Mouse (Mus musculus) thymus, postnatal 0 days (tissue): ENCODE data around the gene Hectd4. TPM values are rescaled to one million over a fixed set of nuclear protein-coding genes. Genes with fewer than 3 reads are reported as not detected.
A peak's percentile ranks its signal among the peaks of the same experiment; 100 is the strongest.

Experiments
- DNase-seq: peaks from one replicate; pipeline ENCODE4 v3.0.0-alpha.2; 2015; ENCODE audit warnings: low spot score
- polyA plus RNA-seq: library from polyadenylated mRNA; unstranded; fragments of >200 nt; fragmentation: Nextera tagmentation; extraction: Ambion mirVana; gene quantifications from 2 replicates; pipeline ENCODE4 v1.2.1, GENCODE M21; 2015

Gene Hectd4
- polyA plus RNA-seq, 1 experiment from 2014 or later: 4.9 TPM

- no peak for DNase-seq
Measured at GRCm38 (mm10) chr5:121232789-121233188, 12.8 kb downstream of the Hectd4 start.

GRCm38 (mm10) chr5:121233726-121234125 lies 13.7 kb downstream of the Hectd4 start:
- no peak for DNase-seq

- DNase-seq: no peak
Measured at GRCm38 (mm10) chr5:121236171-121236570, 16.2 kb downstream of the Hectd4 start.

- DNase-seq: no peak
Measured at GRCm38 (mm10) chr5:121238208-121238607, 18.2 kb downstream of the Hectd4 start.

DNA sequence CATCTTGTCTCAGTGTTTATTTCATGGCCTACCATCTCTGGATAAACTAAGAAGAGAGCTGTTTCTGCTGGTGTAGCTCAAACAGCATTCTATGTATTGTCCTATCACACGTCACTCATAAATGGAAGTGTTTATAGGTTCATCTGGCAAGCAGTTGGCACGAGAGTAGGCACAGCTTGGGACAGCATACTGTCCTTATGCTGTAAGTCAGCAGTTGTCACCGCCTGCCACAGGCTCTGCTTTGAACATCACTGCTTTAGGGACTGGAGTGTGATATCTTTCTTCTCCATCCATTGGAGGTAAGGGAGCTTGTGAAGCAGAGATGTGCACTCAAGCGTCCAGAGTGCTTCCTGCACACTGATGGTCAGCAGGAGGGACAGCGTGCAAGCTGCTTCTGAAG lies 19.8 kb downstream of the Hectd4 start:
- no peak for DNase-seq

DNA sequence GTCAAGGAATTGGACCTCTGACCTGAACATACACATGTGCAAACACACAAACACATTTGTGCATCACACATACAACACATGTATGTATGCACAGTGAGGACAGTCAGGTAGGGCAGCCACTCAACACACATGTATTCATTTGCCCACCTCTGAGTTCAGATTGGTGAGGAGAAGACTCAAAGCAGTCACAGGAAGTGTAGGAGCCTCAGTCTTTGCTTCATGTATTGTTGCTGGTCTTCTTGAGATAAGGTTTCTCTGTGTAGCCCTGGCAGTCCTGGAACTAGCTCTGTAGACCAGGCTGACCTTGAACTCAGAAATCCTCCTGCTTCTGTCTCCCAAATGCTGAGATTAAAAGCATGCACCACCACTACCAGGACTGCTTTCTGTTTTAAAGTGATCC lies 21.2 kb downstream of the Hectd4 start:
- no peak for DNase-seq

- no peak for DNase-seq
Measured at GRCm38 (mm10) chr5:121242261-121242660, 22.2 kb downstream of the Hectd4 start.

- DNase-seq: no peak
Measured at GRCm38 (mm10) chr5:121242701-121243100, 22.7 kb downstream of the Hectd4 start.

DNA sequence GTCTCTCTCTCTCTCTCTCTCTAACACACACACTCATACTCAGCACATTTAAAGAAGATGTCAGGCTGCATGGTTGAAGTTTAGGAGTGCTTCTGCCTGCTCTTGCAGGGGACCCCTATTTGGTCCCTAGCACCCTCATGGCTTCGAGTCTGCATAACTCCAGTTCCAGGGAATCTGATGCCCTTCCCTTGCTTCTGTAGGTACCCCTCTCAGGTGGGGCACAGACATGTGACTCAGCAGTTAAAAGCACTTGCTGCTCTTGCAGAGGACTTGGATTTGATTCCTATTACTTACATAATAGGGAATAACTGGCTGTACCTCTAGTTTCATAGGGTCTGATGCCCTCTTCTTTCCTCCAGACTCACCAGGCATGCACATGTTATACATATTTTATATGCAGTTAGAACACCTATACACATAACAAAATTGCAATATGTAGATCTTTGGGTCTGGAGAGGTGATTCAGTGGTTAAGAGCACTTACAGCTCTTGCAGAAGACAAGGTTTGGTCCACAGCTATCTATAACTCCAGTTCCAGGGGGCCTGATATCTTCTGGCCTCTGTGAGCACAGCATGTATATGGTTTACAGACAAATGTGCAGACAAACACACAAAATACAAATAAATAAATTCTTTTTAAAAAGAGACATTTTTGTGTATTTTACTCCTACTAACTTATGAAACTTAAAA lies 23.8 kb downstream of the Hectd4 start:
- no peak for DNase-seq

DNA sequence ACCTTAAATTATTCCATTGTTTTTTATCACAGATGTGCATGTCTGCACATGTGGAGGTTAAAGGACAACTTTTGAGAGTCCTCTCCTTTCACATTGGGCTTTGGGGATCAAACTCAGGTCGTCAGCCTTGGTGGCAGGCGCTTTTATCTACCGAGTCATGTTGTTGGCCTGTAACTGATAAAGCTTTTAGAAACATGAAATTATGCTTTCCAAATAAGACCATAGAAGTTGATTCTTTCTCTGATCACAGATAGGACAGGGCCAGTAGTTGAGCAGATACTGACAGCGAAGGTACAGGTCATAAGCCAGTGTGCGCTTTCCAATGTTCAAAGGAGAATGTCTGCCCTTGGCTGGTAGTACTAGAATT lies 24.3 kb downstream of the Hectd4 start:
- no peak for DNase-seq

- DNase-seq: no peak
Measured at GRCm38 (mm10) chr5:121245201-121245600, 25.2 kb downstream of the Hectd4 start.

DNA sequence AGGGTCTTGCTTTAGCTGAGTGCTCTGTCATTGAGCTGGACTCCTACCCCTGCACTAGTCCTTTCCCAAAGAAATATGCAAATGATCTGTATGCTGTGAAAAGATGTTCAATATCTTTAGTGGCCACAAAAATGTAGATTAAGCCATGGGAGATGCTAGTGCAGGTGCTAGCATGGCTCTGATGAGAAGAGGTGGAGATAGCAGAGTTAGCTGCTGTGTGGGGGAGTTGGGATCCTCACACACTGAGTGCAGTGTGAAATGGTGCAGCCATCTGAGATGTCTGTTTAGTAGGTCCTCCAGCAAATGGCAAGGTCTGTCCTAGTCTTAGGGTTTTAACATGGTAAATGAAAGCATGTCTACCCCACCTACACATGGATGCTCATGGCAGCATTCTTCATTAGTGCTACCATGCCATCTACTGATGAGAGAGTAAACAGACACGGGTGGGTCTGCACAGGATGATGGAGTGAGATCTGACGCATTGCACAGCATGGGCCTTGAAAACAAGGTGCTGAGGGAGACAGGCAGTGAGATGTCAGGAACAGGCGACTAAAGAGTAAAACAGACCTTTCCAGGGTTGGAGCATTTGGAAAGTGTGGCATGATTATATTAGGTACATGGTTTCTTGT lies 28.9 kb downstream of the Hectd4 start:
- no peak for DNase-seq

DNA sequence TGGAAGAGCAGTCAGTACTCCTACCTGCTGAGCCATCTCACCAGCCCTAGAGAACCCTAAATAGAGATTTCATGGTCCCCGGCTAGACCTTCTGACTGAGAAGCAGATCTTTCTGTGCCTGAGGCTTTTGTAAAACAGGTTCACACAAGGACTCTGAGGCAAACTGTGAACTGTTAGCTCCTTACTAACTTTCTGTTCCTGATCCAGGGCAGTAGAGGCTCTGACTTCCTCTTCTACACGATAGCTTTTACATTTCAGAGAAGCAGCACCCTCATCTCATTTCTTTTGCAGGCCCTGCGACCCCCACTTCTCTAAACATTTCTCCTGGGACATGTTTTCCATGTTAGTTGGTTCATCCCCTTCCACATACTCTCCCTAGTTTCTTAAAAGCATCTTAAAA lies 29.7 kb downstream of the Hectd4 start:
- DNase-seq: no peak

DNA sequence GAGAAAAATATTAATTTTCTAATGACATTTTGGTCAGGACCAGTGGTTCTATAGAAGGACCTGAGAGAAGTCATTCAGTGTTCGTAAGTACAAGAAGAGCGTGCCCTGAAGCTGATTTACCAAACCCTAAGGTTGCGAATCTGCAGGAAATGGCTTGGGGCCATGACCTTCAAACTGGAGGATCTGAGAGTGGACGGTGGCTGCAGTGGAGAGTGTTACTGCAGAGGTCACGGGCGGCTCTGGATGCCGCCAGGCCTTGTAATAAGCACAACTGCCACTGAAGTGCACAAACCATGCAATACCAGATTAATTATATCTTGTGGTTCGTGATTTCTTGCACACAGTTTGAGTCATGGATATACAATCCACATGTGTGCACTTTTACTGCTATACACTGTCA lies 31.8 kb downstream of the Hectd4 start:
- DNase-seq: no peak

DNA sequence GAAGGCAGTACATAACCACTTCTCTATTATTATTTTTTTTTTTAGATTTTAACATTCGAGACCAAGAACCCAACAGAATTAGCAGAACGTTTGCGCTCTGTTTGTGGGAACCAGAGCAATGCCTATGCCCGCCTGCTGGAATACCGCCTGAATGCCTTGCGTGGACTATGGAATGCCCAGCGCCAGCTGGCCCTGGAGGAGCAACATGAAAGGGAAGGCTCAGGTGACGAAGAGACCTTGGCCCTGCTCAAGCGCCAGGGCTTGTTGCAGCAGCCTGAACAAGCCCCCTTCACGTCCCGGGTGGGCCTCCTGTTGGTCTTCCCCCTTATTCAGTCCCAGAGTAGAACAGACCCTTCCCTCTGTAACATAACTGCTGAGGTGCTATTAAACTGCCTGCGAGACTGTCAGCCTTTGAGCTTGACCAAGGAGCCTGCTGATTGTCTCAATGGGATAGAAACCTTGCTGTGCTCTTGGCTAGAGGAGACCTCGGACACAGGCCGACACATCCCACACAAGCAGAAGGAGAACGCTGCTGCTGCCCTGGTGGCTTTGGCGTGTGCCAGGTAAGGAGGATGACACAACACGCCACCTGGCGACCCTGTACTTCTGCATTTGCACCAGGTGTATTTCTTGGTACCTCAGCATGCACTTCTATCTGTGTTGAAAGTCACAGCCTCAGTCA lies 33.9 kb downstream of the Hectd4 start:
- DNase-seq: no peak

GRCm38 (mm10) chr5:121254977-121255376 lies 35.0 kb downstream of the Hectd4 start:
- no peak for DNase-seq

- no peak for DNase-seq
Measured at GRCm38 (mm10) chr5:121261806-121262205, 41.8 kb downstream of the Hectd4 start.

- no peak for DNase-seq
Measured at GRCm38 (mm10) chr5:121262415-121262814, 42.4 kb downstream of the Hectd4 start.

- no peak for DNase-seq
Measured at GRCm38 (mm10) chr5:121264593-121264992, 44.6 kb downstream of the Hectd4 start.

DNA sequence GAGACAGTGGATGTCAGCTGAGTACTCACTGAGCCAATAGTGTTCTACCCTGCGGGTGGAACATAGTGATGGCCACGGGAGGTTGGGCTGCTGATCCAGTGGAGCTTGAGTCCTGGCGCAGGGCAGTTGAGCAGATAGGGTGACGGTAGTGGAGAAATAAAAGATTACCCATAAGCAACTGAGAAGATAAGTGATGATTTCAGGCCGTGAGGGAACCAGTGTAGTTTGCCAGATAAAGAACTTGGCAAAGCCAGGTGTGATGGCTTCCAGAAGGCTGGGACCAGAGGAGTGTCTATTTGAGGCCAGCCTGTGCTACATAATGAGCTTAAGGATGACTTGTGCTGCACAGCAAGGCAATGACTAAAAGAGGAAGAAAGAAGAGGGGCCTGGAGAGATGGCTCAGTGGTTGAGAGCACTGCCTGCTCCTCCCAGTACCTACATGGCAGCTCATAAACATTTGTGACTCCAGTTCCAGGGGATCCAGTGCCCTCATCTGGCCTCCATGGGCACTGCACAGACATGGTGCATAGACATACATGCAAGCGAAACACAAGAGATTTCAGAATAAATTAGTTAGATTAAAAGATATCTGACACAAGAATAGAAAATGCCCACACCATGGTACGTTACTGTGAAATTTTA lies 46.8 kb downstream of the Hectd4 start:
- DNase-seq: peak; percentile 65

- no peak for DNase-seq
Measured at GRCm38 (mm10) chr5:121271046-121271445, 51.0 kb downstream of the Hectd4 start.

GRCm38 (mm10) chr5:121276808-121277207 lies 56.8 kb downstream of the Hectd4 start:
- no peak for DNase-seq
